10 mouse cellular contexts compared by ENCODE assay signal in genomic region chr12:88376820-88377219, GRCm38 (mm10). TPM values are rescaled to one million over a fixed set of nuclear protein-coding genes. Genes with fewer than 3 reads are reported as not detected.
DNase-seq lines count a peak whose midpoint lies in the region; ATAC-seq and TF ChIP-seq lines count a peak whose summit lies in the region.
"Had no signal": no experiment of that assay in that cellular context is flagged by ENCODE, and none has a peak within 500 bp of the region (broad histone marks: within the 10 kb centered on the region; RNA-seq: fewer than 3 reads in every experiment).

No protein-coding gene starts in this region.

- no peaks in the 10 kb centered on the region for H3K9me3 ChIP-seq in hindbrain, embryonic 15.5 days
- no peaks in the 10 kb centered on the region for H3K9me3 ChIP-seq in midbrain, postnatal 0 days (ENCODE audit: low read length)

- H3K27me3 ChIP-seq in hindbrain, embryonic 15.5 days = no peaks in the 10 kb centered on the region
- H3K27me3 ChIP-seq in midbrain, postnatal 0 days (ENCODE audit: insufficient read depth, low read length) = no peaks in the 10 kb centered on the region

- peak; percentile 60 for DNase-seq in embryo, embryonic 10.5 days (ENCODE audit: low spot score)
- no peak for DNase-seq in embryo, embryonic 10 days (ENCODE audit: low spot score)
- DNase-seq in lung, postnatal 10 days = peak; percentile 16
- no peak for DNase-seq in lung, postnatal 25 days (ENCODE audit: low spot score)
- peak; percentile 60 for DNase-seq in midbrain, postnatal 0 days (ENCODE audit: low spot score)
- DNase-seq in gastrocnemius, postnatal 14 days = no peak

- peak; percentile 77 for TF ChIP-seq CTCF in midbrain, postnatal 0 days (IDR thresholded peaks at IDR 0.05)

- H3K36me3 ChIP-seq in hindbrain, embryonic 15.5 days = peaks cover 4% of the 10 kb centered on the region; the same call in 1 of the 2 replicates
- H3K36me3 ChIP-seq in midbrain, postnatal 0 days (ENCODE audit: insufficient read depth, low read length) = peaks cover 17% of the 10 kb centered on the region

- 40% methylated on average over 10 of the region's 10 CpGs for WGBS in hindbrain, embryonic 15.5 days
- 25% methylated on average over 10 of the region's 10 CpGs for WGBS in midbrain, postnatal 0 days

- no peak overlapping the region for H3K9ac ChIP-seq in hindbrain, embryonic 15.5 days
- H3K9ac ChIP-seq in midbrain, postnatal 0 days (replicated peaks; ENCODE audit: low read length, poor library complexity, severe bottlenecking) = no peak overlapping the region

- no peak overlapping the region for H3K27ac ChIP-seq in hindbrain, embryonic 15.5 days (replicated peaks)
- H3K27ac ChIP-seq in midbrain, postnatal 0 days (ENCODE audit: low read depth, low read length) = no peak overlapping the region

- H3K4me3 ChIP-seq in hindbrain, embryonic 15.5 days = no peak overlapping the region
- H3K4me3 ChIP-seq in midbrain, postnatal 0 days (ENCODE audit: low read depth, low read length) = no peak overlapping the region

- H3K4me2 ChIP-seq in hindbrain, embryonic 15.5 days = no peak overlapping the region
- H3K4me2 ChIP-seq in midbrain, postnatal 0 days (ENCODE audit: low read depth, low read length, poor library complexity, severe bottlenecking) = no peak overlapping the region

- peaks cover 3% of the 10 kb centered on the region; the same call in 1 of the 2 replicates for H3K4me1 ChIP-seq in hindbrain, embryonic 15.5 days (replicated peaks)
- no peaks in the 10 kb centered on the region for H3K4me1 ChIP-seq in midbrain, postnatal 0 days (ENCODE audit: insufficient read depth, low read length)

- intact Hi-C loops in gastrocnemius, postnatal 14 days (cut with DNase I; ENCODE audit: low total_unique reads) = no loop called here

- ATAC-seq in hindbrain, embryonic 15.5 days (ENCODE audit: low FRiP score, low read depth) = 0 out of 2 replicates have a peak, but pooled peaks have one; percentile 19
- ATAC-seq in midbrain, postnatal 0 days (ENCODE audit: low FRiP score) = no peak
- no peak for ATAC-seq in inflammation-experienced regulatory T-cells, adult 6 months

RNA-seq across cellular contexts. Expression of gene Adck1, which starts 16.5 kb away (rescaled TPM):
- polyA plus RNA-seq in hindbrain, embryonic 15.5 days (2015; fragmentation: Nextera tagmentation; extraction: Ambion mirVana) = 36.4 and 38.0 TPM in 2 replicates
- 47.1 and 49.1 TPM in 2 replicates for total RNA-seq in midbrain, postnatal 0 days (2014; rRNA removed)
- polyA plus RNA-seq in midbrain, postnatal 0 days (2015; fragmentation: Nextera tagmentation; extraction: Ambion mirVana) = 41.5 and 42.9 TPM in 2 replicates
- total RNA-seq in gastrocnemius, postnatal 14 days (2021) = 10 to 100 TPM; 10.2 to 11.9 TPM
- polyA plus RNA-seq in inflammation-experienced regulatory T-cells, adult 6 months (2017; shearing (Covaris generic)) = 10 to 100 TPM in 2 of 3 experiments, 1 to 10 TPM in 1; 7.9 to 10.8 (median 10.8) TPM

RNA-seq across cellular contexts. Expression of gene Gm5039, which starts 53.0 kb away (rescaled TPM):
- not detected in 2 replicates for polyA plus RNA-seq in hindbrain, embryonic 15.5 days (2015; fragmentation: Nextera tagmentation; extraction: Ambion mirVana)
- not detected in 2 replicates for total RNA-seq in midbrain, postnatal 0 days (2014; rRNA removed)
- not detected in 2 replicates for polyA plus RNA-seq in midbrain, postnatal 0 days (2015; fragmentation: Nextera tagmentation; extraction: Ambion mirVana)
- total RNA-seq in gastrocnemius, postnatal 14 days (2021) = not detected
- polyA plus RNA-seq in inflammation-experienced regulatory T-cells, adult 6 months (2017; shearing (Covaris generic)) = not detected
- total RNA-seq: layer of hippocampus, postnatal 36 days; neutrophil, adult 5-6 weeks had no signal

Comparison
In these comparisons a context has a peak if more than half of its experiments do, and no peak if none do; other contexts are left out.
1. DNase-seq: peak in embryo, embryonic 10.5 days (single experiment), lung, postnatal 10 days (single experiment) and midbrain, postnatal 0 days (single experiment); none in embryo, embryonic 10 days (single experiment), lung, postnatal 25 days (single experiment) and gastrocnemius, postnatal 14 days (single experiment).